Mouse (Mus musculus) midbrain, embryonic 15.5 days (tissue): Measurements from ENCODE around the gene Nup210l. TPM values are rescaled to one million over a fixed set of nuclear protein-coding genes. Genes with fewer than 3 reads are reported as not detected.

Experiments
- ATAC-seq: fragments of 200-750 bp; cut with Nextera tagmentation; replicated peaks from 2 replicates; pipeline ENCODE4 v1.8.0; 2017; ENCODE audit warnings: moderate TSS enrichment
- H3K27ac ChIP-seq: fragments of 300-500 bp; sonication (generic); 2 replicates; pipeline ENCODE4 v1.5.1; 2015; ENCODE audit warnings: mild to moderate bottlenecking, inconsistent platforms
- H3K27me3 ChIP-seq: fragments of 300-500 bp; sonication (generic); replicated peaks from 2 replicates; pipeline ENCODE4 v1.6.1; 2015; ENCODE audit warnings: inconsistent platforms
- H3K36me3 ChIP-seq: fragments of 300-500 bp; sonication (generic); replicated peaks from 2 replicates; pipeline ENCODE4 v1.6.1; 2015; ENCODE audit warnings: inconsistent platforms
- H3K4me1 ChIP-seq: fragments of 300-500 bp; sonication (generic); 2 replicates; pipeline ENCODE4 v1.6.1; 2015; ENCODE audit warnings: inconsistent platforms
- H3K4me2 ChIP-seq: fragments of 300-500 bp; sonication (generic); 2 replicates; pipeline ENCODE4 v1.6.1; 2015; ENCODE audit warnings: inconsistent platforms, mild to moderate bottlenecking, moderate library complexity
- H3K4me3 ChIP-seq: fragments of 300-500 bp; sonication (generic); 2 replicates; pipeline ENCODE4 v1.5.1; 2015; ENCODE audit warnings: mild to moderate bottlenecking, inconsistent platforms
- H3K9ac ChIP-seq: fragments of 300-500 bp; sonication (generic); 2 replicates; pipeline ENCODE4 v1.6.1; 2015; ENCODE audit warnings: mild to moderate bottlenecking, inconsistent platforms
- H3K9me3 ChIP-seq: fragments of 300-500 bp; sonication (generic); 2 replicates; pipeline ENCODE4 v1.6.1; 2016; ENCODE audit warnings: inconsistent platforms
- WGBS: fragments of 180-500 bp; shearing (Covaris S2); methylation state at CpG from one replicate; pipeline ENCODE4 v1.1.7; 2015; ENCODE audit warnings: mixed read lengths; 5-methylcytosine and 5-hydroxymethylcytosine counted together
- polyA plus RNA-seq: library from polyadenylated mRNA; unstranded; fragments of >200 nt; fragmentation: Nextera tagmentation; extraction: Ambion mirVana; gene quantifications from 2 replicates; pipeline ENCODE4 v1.2.1, GENCODE M21; 2015

Gene Nup210l
- polyA plus RNA-seq, 1 experiment from 2014 or later: 0.26 TPM

DNA sequence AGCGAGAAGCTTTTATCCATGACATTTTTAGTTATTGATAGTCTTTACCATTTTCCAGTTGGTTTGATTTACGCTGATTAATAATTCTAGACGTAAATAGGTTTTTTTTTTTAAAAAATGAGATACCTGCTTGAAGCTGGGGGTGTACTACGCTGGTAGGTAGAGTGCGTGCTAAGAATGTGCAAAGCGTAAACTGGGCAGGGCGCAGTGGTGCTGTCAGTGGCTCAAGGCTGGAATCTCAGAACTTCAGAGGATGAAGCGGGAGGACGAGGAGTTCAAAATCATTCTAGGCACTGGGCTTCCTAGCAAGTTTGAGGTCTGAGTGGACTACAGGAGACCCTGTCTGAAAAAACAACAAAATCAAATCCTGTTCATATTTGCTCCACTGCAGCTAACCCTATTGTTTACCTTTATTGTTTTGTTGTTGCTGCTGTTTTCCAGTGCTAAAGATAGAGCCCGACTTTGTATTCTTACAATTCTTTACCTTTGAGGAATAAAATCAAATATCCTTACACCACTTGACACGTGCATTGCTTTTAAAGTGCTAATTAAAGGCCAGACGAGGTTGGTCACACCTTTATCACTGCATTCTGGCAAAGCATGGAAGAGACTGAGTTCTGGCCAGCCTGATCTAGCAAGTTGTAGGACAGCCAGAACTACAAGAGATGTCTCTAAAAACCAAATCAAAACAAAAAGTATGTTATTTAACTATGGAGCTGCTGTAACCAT is 110.2 kb downstream of the Nup210l start:
- no peaks in the 10 kb centered on the region for H3K9me3 ChIP-seq
- peak overlapping the region; percentile 96 for H3K4me2 ChIP-seq
- H3K9ac ChIP-seq: peak overlapping the region; percentile 93
- peaks cover 32% of the 10 kb centered on the region for H3K4me1 ChIP-seq
- H3K27ac ChIP-seq: peak overlapping the region; percentile 91
- H3K4me3 ChIP-seq: peak overlapping the region; percentile 93
- WGBS: 12% methylated on average over 12 of the region's 12 CpGs
- H3K36me3 ChIP-seq: peaks cover 8% of the 10 kb centered on the region; the same call in 1 of the 2 replicates
- ATAC-seq: peak; percentile 68
- no peaks in the 10 kb centered on the region for H3K27me3 ChIP-seq

DNA sequence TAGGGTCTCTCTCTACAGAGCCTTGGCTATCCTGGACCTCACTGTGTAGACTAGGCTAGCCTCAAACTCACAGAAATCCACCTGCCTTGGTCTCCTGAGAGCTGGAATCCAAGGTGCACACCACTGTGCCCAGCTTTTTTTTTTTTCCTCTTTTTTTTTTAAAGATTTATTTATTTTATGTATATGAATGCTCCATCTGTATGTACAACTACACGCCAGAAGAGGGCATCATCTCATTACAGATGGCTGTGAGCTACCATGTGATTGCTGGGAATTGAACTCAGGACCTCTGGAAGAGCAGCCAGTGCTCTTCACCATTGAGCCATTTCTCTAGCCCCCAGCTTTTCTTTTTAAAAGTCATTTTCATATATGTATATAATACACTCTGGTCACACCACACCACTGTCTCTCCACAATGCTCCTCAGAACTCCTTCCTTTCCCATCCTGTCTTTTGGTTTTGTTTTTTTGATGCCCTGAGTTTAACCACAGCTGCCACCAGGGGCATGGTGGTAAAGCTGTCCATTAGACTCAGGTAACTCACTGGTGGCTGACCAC is 112.0 kb downstream of the Nup210l start:
- H3K27ac ChIP-seq: no peak overlapping the region
- H3K4me3 ChIP-seq: no peak overlapping the region
- no peak overlapping the region for H3K4me2 ChIP-seq
- H3K27me3 ChIP-seq: no peaks in the 10 kb centered on the region
- H3K4me1 ChIP-seq: peaks cover 34% of the 10 kb centered on the region
- peaks cover 1% of the 10 kb centered on the region; the same call in 1 of the 2 replicates for H3K36me3 ChIP-seq
- no peak for ATAC-seq
- WGBS: 44% methylated on average over 1 of the region's 1 CpGs
- no peak overlapping the region for H3K9ac ChIP-seq
- H3K9me3 ChIP-seq: no peaks in the 10 kb centered on the region

GRCm38 (mm10) chr3:90220088-90220487 is 116.2 kb downstream of the Nup210l start:
- 13% methylated on average over 6 of the region's 6 CpGs for WGBS
- peak overlapping the region; percentile 73 for H3K4me2 ChIP-seq
- peak overlapping the region; percentile 37 for H3K4me3 ChIP-seq
- peaks cover 14% of the 10 kb centered on the region for H3K4me1 ChIP-seq
- H3K9ac ChIP-seq: no peak overlapping the region; the same call in 1 of the 2 replicates
- peak; percentile 59; the same call in 1 of the 2 replicates for ATAC-seq
- H3K9me3 ChIP-seq: no peaks in the 10 kb centered on the region
- no peaks in the 10 kb centered on the region for H3K36me3 ChIP-seq
- peak overlapping the region; percentile 71 for H3K27ac ChIP-seq
- H3K27me3 ChIP-seq: no peaks in the 10 kb centered on the region

- Histone ChIP-seq H3K27ac (peak overlapping the region; percentile 71), H3K9me3 (no peaks in the 10 kb centered on the region), H3K4me2 (peak overlapping the region; percentile 73), H3K4me1 (peaks cover 14% of the 10 kb centered on the region), H3K9ac (peak overlapping the region; percentile 38; the same call in 1 of the 2 replicates), H3K27me3 (no peaks in the 10 kb centered on the region), H3K36me3 (no peaks in the 10 kb centered on the region), H3K4me3 (peak overlapping the region; percentile 37)
- ATAC-seq: peak; percentile 64
- 0% methylated on average over 19 of the region's 20 CpGs for WGBS
These were observed 116.6 kb downstream of the Nup210l start for GRCm38 (mm10) chr3:90220531-90220951.

GRCm38 (mm10) chr3:90221123-90221522 is 117.2 kb downstream of the Nup210l start:
- Histone ChIP-seq H3K9ac (no peak overlapping the region; the same call in 1 of the 2 replicates), H3K36me3 (no peaks in the 10 kb centered on the region), H3K27ac (no peak overlapping the region), H3K4me1 (peaks cover 14% of the 10 kb centered on the region), H3K9me3 (no peaks in the 10 kb centered on the region), H3K27me3 (no peaks in the 10 kb centered on the region), H3K4me2 (peak overlapping the region; percentile 73), H3K4me3 (peak overlapping the region; percentile 37)
- 34% methylated on average over 5 of the region's 5 CpGs for WGBS
- ATAC-seq: no peak

DNA sequence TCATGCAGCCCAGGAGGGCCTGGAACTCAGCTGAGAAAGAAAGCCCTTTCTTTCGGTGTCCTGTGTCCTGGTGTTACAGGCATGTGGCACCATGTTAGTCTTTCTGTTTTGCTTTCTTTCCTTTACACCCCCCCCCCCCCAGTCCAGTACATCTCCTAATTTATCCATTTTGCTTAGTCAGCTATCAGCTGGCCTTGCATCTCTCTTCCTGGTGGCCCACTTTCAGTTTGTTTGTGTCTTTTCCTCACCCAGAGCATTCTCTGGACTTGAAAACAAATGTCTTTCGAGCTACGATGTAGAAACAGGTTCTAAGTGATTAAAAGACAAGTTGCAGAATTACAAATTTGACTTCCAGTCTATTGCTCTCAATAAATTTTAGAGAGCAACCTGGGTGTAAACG is 118.5 kb downstream of the Nup210l start:
- Histone ChIP-seq H3K4me1 (peaks cover 14% of the 10 kb centered on the region), H3K27ac (no peak overlapping the region), H3K4me3 (no peak overlapping the region), H3K27me3 (no peaks in the 10 kb centered on the region), H3K4me2 (no peak overlapping the region), H3K9me3 (no peaks in the 10 kb centered on the region), H3K36me3 (no peaks in the 10 kb centered on the region), H3K9ac (no peak overlapping the region)
- WGBS: 89% methylated on average over 4 of the region's 4 CpGs
- no peak for ATAC-seq

- no peaks in the 10 kb centered on the region for H3K9me3 ChIP-seq
- WGBS: 81% methylated on average over 3 of the region's 3 CpGs
- no peak overlapping the region for H3K4me3 ChIP-seq
- H3K4me1 ChIP-seq: peaks cover 14% of the 10 kb centered on the region
- H3K36me3 ChIP-seq: no peaks in the 10 kb centered on the region
- H3K4me2 ChIP-seq: no peak overlapping the region
- no peak overlapping the region for H3K27ac ChIP-seq
- no peak overlapping the region for H3K9ac ChIP-seq
- no peaks in the 10 kb centered on the region for H3K27me3 ChIP-seq
- ATAC-seq: no peak
These were observed 119.0 kb downstream of the Nup210l start for GRCm38 (mm10) chr3:90222941-90223340.

DNA sequence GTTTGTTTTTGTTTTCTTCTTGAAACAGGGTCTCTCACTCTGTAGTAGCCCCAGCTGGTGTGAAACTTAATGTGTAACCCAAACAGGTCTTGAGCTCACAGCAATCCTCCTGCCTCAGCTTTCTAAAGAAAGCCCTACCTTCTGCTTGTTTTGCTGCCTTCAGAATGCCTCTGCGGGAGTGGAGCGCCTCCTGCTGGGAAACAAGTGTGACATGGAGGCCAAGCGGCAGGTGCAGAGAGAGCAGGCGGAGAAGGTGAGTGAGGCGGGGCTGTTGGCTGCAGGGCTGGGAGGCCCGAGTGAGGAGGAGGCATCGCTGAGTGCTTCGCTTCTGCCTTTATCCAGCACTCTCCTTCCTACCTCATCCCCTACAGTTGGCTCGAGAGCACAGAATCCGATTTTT is 120.4 kb downstream of the Nup210l start:
- WGBS: 85% methylated on average over 10 of the region's 10 CpGs
- Histone ChIP-seq H3K36me3 (no peaks in the 10 kb centered on the region), H3K4me3 (no peak overlapping the region), H3K9me3 (no peaks in the 10 kb centered on the region), H3K4me2 (no peak overlapping the region), H3K27me3 (no peaks in the 10 kb centered on the region), H3K4me1 (peaks cover 14% of the 10 kb centered on the region), H3K27ac (no peak overlapping the region), H3K9ac (no peak overlapping the region)
- ATAC-seq: no peak

GRCm38 (mm10) chr3:90231075-90231474 is 127.1 kb downstream of the Nup210l start:
- peak overlapping the region; percentile 37 for H3K9ac ChIP-seq
- H3K27ac ChIP-seq: peak overlapping the region; percentile 78
- H3K4me1 ChIP-seq: peaks cover 19% of the 10 kb centered on the region
- WGBS: 16% methylated on average over 8 of the region's 8 CpGs
- peaks cover 12% of the 10 kb centered on the region; the same call in 1 of the 2 replicates for H3K36me3 ChIP-seq
- H3K9me3 ChIP-seq: no peaks in the 10 kb centered on the region
- peak overlapping the region; percentile 86 for H3K4me2 ChIP-seq
- H3K27me3 ChIP-seq: no peaks in the 10 kb centered on the region
- peak overlapping the region; percentile 79 for H3K4me3 ChIP-seq
- no peak for ATAC-seq

DNA sequence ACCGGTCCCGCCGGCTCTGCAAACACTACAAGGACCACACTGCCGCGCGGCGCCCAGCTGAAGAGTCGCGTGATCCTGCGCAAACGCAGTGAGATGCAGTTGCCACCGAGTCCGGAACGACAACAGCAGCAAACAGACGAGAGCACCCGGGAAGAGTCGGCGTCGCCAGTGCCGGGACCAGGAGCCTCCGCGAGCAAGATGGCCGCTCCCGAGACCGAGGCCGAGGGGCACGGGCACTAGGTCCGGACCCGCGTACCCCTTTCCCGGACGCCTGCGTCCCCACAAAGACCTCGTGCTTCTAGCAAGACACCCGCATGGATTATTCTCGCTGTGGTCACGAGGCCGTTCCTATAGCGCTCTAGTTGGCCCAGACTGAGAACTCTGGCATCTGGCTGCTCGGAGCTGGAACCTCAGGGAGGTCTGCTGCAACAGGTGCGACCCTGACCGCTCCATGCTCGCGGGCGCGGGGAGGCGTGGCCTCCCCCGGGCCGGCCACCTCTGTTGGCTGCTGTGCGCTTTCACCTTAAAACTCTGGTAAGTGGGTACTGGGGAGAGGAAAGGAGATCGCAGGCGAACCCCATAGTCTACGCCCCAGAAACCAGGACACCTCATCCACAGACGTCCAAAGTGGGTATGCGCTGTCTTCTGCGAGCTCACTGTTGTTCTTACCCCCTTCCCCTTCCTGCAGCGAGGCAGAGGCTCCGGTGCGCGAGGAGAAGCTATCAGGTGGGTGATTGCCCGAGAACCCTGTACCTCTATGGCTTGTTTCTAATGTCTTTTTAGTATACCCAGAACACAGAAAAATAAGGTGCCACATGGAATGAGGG is 127.8 kb downstream of the Nup210l start, which contains the start of gene Jtb:
TSS of gene Jtb (plus strand) at position 91 of the 827 bp plus-strand sequence.
- peak within 1 kb of the TSS; percentile 79 for H3K4me3 ChIP-seq
- H3K27me3 ChIP-seq: no peaks in the 10 kb centered on the region
- under 1% methylated on average over 61 of the region's 61 CpGs for WGBS

DNA sequence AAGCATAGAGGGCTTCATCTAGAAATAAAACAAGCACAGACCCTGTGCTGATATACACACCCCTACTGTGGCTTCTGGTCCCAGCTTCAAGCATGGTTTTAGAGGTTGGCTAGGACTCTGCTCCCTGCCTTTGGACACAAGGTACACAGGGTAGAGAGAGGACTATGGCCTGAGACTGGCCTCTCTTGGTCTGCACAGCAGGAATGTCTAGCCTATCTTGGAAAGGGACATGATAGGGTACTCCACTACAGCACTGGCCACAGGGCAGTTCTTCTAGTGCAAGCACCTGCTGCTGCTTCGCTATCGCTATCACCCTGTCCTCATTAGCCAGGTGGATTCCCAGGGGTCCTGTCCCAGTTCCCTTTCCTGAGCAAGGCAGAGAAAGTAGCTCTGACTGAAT is 137.3 kb downstream of the Nup210l start:
- H3K36me3 ChIP-seq: 0 out of 2 replicates have a peak, but pooled peaks cover 3% of the 10 kb centered on the region
- H3K27ac ChIP-seq: no peak overlapping the region
- no peak overlapping the region for H3K4me2 ChIP-seq
- H3K27me3 ChIP-seq: no peaks in the 10 kb centered on the region
- no peaks in the 10 kb centered on the region for H3K9me3 ChIP-seq
- H3K4me3 ChIP-seq: no peak overlapping the region
- H3K9ac ChIP-seq: no peak overlapping the region
- WGBS: 88% methylated on average over 2 of the region's 2 CpGs
- H3K4me1 ChIP-seq: peaks cover 11% of the 10 kb centered on the region
- ATAC-seq: no peak

More for the DNA sequence above, 127.8 kb downstream of the Nup210l start, which contains the start of gene Jtb:
- Histone ChIP-seq H3K4me1 (peaks cover 19% of the 10 kb centered on the region), H3K9me3 (no peaks in the 10 kb centered on the region), H3K27ac (peak within 1 kb of the TSS; percentile 78), H3K4me2 (peak within 1 kb of the TSS; percentile 86), H3K36me3 (peaks cover 16% of the 10 kb centered on the region; the same call in 1 of the 2 replicates), H3K9ac (peak within 1 kb of the TSS; percentile 69)
- ATAC-seq: peak; percentile 98
